Mouse (Mus musculus) splenic B cell, adult 2 months (primary cell): ENCODE measurements around the gene Dnajb2.

Experiments used
- DNase-seq: peaks from one replicate; pipeline ENCODE4 v3.0.0-alpha.2; 2011; ENCODE audit warnings: low read depth, low spot score
- H3K27me3 ChIP-seq: 2 replicates; pipeline ENCODE4 v1.6.1; 2012; ENCODE audit warnings: mild to moderate bottlenecking, low read length, moderate library complexity, mixed read lengths; ENCODE audit not compliant: control insufficient read depth, poor library complexity, insufficient read depth, severe bottlenecking
- H3K36me3 ChIP-seq: 2 replicates; pipeline ENCODE4 v1.6.1; 2012; ENCODE audit warnings: mild to moderate bottlenecking, low read length, moderate library complexity, mixed read lengths; ENCODE audit not compliant: control insufficient read depth, poor library complexity, insufficient read depth, severe bottlenecking

Gene Dnajb2

DNA sequence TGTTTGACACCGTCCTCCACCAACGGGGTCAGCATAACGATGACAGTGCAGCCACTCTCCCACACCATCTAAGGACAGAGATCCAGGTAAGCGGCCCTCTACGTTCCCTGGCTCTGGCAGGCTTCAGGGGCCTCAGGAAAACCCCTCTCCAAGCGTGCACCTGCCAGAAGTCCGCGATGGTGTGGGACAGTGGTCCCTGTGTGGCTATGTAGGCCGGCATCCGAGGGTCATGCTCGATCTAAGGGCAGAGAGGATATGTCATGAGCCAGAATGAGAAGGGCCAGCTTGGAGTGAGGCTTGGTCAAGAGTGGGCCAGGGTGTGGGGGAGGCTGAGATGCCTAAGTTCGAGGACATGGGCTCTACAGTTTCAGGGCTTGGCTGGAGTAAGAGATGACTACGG lies 16.1 kb downstream of the Dnajb2 start:
- DNase-seq: no peak
- Histone ChIP-seq H3K27me3 (no peaks in the 10 kb centered on the region), H3K36me3 (no peaks in the 10 kb centered on the region)

DNA sequence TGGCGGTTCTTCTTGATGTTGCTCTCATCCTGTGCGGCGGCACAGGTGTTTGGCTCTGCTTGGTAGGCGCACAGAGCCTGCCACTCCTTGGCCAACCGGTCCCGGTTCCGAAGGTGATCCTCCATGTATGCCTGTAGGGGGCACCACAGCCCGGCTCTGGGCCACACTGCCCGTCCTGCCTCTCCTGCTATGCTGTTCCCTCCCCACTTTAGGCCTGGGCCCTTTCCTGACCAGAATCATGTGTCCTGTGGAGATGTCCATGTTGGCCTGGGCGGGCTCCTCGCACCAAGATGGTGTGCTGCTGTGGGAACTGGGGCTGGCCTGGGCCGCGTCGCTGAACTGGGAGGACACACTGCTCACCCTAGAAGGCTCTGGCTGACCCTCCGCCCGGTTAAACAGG lies 16.8 kb downstream of the Dnajb2 start:
- Histone ChIP-seq H3K36me3 (no peaks in the 10 kb centered on the region), H3K27me3 (no peaks in the 10 kb centered on the region)
- no peak for DNase-seq

DNA sequence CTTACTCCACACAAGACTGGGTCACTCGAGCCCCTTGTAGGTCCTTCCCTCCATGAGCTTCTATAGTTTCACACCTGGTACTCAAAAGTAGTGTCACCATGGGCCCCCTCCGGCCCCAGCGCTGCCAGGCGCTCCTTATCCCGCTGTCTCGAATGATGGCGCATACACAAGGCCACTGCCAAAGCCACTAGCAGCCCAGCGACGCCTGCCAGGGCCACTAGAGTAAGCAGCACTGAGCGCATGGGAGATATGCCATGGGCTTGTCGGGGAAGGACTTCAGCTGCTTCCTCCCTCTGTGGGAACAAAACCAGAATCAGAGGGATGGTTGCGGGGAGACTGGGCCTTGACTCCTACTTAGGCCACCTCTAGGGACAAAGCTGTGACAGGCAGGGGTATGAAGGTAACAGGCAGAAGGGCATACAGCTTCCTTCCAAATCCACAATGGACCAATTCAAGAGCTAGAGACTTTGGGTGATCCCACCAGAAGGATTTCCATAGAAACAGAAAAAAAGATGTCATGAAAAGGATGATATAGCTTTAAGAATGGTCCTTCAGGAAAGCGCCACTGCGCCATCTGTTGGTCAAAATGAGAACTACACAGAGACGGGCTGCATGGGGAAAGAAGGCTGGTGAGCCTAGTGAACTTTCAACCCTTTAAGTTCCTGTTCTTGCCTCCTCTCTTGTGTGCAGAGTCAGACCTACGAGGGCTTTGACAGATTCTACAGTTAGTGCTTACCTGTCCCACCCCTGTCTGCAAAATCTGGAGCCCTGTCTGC lies 17.8 kb downstream of the Dnajb2 start:
- peak; percentile 90 for DNase-seq
- no peaks in the 10 kb centered on the region for H3K36me3 ChIP-seq

DNA sequence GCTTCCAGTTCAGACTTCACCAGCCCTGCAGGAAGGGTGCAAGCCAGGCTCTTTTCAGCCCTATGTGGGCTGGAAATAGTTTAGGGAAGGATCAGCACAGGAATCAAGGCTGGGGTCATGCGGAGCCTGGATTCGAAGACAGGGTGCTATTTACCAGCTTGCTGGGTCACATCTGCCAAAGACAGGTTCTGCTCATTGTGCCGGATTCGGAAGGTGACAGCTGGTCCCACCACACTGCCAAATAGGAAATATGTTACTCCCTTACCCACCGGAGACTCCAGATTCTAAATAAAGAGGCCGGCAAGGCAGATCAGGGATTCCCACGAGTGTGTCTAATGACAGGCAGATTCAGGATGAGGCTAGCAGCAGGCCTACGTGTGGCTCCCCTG lies 18.4 kb downstream of the Dnajb2 start:
- Histone ChIP-seq H3K36me3 (no peaks in the 10 kb centered on the region), H3K27me3 (no peaks in the 10 kb centered on the region)
- DNase-seq: no peak

More for the DNA sequence above, 17.8 kb downstream of the Dnajb2 start:
- H3K27me3 ChIP-seq: no peaks in the 10 kb centered on the region

DNA sequence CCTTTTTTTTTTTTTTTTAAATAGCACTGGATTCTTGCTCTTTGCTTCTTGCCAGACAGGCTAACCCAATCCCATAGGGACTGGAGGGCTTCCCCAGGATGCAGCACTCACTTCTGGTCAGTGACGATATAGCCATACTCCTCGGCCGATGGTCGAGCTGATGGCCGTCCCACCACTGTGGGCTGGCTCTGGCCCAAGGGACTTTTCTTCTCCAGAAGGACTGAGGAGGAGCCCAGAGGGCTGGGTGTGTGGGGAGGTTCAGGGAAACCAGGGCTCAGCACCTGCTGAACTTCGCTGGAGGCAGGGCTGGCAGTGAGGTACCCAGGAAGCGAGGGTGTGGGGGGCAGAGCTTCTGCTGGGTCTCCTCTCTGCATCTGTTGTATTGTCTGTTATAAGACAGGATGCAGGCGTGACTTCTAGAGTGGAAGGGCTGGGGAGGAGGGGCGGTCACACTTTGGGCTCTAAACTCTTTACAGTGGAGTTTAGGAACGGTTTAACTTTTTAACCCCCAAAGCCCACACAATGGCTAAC lies 19.4 kb downstream of the Dnajb2 start:
- no peaks in the 10 kb centered on the region for H3K36me3 ChIP-seq
- no peak for DNase-seq
- H3K27me3 ChIP-seq: no peaks in the 10 kb centered on the region

DNA sequence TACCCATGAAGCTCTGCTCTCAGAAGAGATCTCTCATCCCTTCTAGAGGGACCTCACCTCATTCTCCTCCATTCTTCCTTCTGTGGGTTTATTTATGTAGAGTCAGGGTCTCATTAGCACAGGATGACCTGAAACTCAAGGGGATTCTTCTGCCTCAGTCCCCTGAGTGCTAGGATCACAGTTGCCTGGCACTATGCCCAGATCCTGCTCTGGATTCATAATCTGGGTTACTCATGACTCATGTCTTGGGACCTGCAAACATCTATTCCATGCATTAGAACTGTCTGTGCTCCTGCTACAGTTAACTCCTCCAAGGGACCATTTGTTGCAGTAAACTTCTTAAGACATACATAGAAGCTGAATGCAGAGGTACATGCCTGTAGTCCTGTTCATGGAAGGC lies 25.1 kb downstream of the Dnajb2 start:
- Histone ChIP-seq H3K27me3 (no peaks in the 10 kb centered on the region; the same call in 1 of the 2 replicates), H3K36me3 (no peaks in the 10 kb centered on the region)
- no peak for DNase-seq

DNA sequence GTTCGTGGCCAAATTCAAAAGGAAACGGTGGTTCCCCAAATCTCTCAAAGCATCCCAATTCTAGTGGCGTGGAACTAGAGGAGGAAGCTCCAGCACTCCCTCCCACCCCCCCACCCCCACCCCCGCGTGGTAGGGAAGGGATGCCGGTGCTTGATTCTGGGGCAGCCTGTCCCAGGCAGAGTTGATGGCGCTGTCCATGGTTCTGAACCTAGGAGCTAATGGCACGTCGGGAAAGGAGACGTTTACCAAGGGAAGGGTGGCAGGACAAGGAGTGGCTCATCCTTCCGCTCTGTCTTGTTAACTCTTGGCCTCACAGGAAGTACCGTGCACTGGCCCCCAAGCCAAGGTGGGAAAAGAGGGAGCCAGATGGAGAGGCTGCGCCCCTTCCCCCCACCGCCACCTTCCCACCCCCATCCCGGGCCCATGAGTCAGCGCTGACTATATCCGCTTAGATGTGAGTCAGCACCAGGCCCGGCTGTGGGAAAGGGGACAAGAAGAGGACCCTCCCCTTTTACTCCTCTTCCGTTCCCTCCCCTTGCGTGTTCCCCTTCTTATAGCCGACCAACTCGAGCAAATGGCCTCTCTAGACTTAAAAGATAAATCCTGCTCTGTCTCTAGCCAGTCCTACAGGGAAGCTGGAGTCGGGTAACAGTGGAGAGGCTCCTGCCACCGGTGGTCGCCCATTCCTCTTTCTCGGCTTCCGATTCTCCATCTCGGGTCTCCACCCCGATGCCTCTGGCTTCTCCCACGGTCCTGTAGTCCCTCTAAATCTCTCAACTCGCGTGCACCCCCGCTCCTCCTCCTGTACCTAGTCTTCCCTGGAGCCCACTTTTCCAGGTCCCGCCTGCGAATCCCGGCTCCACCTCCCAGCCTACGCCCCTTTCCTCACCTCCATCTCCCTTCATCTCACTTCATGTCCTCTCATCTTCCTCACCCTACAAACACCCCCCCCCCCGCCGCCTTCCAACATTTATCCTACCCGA lies 27.1 kb downstream of the Dnajb2 start:
- peak; percentile 60 for DNase-seq
- Histone ChIP-seq H3K36me3 (no peaks in the 10 kb centered on the region), H3K27me3 (no peaks in the 10 kb centered on the region; the same call in 1 of the 2 replicates)

DNA sequence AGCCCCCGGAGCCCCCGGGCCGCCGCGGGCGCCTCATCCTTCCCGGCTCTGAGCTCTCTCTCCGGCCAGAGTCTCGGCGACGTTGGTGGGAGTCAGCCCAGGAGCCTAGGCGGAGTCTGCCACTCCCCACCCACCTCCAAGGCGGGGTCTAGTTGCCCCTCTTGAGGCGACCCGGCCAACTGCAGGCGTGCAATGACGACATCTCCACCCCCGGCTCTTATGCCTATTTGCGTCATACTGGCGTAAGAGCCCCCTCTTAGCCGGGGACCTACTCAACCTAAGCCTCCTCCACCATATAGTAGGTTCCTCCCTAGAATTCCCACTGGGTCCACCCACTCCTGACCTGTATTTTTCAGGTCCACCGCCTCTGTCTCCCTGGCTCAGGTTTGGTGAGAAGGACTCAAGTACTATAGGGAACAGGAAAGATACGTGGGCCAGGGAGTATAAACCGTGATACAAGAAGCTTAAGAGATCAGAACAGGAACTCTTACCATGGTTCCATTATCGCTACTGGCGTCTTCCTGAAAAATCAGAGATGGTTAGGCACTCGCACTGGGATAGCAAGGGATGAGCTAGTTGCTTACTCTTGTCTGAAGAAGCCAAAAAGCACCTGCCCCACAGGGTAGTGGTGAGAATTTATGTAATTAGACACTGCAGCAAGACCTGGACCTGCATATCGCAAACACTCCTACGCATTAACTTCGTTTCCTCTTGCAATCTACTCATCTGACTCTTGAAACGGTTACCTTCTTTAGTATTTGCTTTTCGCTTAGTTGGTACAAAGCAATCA lies 28.1 kb downstream of the Dnajb2 start, which contains the start of gene Ptprn:
Gene Ptprn (minus strand): TSS at position 412 of the 790 bp plus-strand sequence.
- Histone ChIP-seq H3K27me3 (no peaks in the 10 kb centered on the region; the same call in 1 of the 2 replicates), H3K36me3 (no peaks in the 10 kb centered on the region)
- no peak for DNase-seq

DNA sequence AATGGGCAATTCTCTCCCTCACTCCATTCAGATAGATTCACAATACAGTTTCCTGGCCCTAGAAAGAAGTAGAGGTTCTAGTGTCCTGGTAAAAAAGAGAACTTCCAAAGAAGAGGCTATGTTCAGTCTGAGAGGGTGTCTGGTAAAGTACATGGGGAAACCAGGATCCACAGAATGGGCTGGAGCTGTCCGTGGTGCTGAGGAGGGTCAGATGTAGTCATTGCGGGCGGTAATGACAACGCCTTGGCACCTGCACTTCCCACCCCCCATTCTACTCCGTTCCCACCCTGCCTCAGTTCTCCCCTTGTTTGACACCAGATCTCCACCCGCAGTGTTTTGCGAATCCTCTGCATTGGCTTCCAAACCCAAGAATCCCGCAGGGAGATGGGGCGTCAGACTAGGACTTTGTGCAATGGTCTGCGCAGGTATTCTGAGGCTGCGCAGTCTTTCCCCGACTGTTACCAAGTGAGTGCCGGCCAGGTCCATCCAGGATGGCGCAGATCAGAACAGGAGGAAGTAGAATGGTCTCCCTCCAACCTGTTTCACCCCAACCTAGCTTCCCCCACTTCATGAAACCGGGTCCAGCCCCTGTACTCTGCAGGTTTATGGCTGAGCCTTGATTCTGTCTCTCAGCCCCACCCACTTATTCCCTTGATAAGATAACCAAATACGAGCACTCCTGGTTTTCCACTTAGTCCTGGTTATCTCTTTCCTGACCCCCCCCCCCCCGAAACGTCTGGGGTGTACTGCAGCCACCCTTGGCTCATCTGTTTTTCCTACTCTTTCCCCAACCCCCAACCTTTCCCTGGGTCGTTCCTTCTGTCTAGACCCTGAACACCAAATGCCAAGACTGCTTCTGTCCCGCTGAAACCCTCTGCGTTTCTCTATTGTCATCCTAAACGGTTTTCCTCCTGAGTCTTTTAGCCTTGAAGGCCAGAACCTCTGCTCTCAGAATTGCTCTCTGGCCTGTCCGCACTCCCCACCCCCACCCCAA lies 41.3 kb downstream of the Dnajb2 start:
- peak; percentile 33 for DNase-seq
- no peaks in the 10 kb centered on the region for H3K36me3 ChIP-seq
- no peaks in the 10 kb centered on the region for H3K27me3 ChIP-seq

DNA sequence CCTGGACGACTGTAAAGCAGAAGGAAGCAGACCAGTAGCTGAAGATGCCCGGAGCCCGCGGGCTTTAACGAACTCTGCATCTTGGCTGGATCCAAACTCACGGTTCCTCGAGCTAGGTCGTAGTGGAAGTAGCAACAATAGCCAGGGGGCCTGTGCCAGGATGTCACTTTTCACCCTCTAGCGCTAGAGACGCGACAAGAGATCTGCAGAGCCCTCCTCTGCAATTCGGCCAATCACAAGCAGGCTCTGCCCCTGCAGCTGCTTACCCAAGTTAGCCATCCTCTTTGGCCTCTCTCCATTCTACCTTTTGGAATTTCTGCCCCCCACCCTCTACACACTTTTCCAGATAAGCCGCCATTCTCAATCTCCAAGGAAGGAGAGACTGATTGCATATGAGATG lies 42.0 kb downstream of the Dnajb2 start, which contains the start of gene Resp18:
Gene Resp18 (minus strand): TSS at position 188 of the 400 bp plus-strand sequence.
- no peak for DNase-seq
- Histone ChIP-seq H3K36me3 (no peaks in the 10 kb centered on the region), H3K27me3 (no peaks in the 10 kb centered on the region)

DNA sequence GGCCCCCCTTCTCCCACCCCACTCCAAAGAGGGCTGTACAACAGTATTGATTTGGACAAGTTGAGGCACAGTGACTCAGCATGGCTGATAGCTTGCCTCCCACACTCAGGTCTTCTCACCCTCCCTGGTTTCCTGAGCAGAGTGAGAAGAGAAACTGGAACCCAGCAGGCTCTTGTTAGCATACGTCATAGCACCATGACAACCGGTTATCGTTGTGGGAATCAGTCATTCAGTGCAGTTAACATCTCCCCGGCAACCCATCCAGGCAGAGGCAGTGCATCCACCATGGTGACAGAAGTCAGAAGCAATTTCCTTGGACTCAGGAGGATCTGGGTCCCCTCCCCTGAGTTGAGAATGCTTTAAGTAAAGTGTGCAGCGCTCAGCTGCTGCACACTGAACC lies 46.8 kb downstream of the Dnajb2 start:
- Histone ChIP-seq H3K36me3 (no peaks in the 10 kb centered on the region), H3K27me3 (no peaks in the 10 kb centered on the region)
- DNase-seq: no peak

DNA sequence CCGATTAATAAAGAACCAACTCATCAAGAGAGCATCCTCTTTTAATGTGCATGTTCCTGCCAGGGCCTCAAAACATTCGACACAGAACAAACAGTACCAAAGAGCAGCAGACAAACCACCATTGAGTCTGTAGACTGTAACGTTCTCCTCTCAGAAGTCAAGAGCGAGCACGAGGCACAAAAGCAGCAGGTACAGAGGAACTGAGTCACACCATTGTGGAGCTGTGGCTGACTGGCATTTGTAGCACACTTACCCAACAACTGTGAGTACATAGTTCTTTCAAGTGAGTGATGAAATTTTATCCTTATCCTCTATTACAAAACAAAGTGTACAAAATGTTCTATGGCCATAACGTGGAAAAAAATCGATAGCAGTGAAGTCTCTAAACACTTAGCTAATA lies 48.7 kb downstream of the Dnajb2 start:
- no peak for DNase-seq
- Histone ChIP-seq H3K36me3 (no peaks in the 10 kb centered on the region), H3K27me3 (no peaks in the 10 kb centered on the region)

DNA sequence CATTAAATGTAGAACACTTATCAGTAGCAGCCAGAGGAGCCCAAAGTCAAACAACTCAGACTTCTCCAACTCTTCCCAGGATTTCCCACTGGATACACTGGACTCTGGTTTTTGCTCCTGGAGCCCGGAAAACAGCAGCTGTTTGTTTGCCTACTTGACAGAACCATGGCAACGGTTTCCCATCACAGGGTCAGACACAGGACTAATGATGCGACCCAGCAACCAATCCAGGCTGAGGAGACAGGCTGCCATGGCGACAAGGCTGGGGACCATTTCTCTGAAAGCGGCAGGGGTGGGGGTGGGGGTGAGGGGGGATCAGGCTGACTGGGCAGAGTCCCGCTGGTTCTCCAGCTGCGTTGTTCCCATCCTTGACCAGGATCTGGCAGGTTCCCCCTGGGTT lies 53.2 kb downstream of the Dnajb2 start:
- no peak for DNase-seq
- no peaks in the 10 kb centered on the region for H3K27me3 ChIP-seq
- H3K36me3 ChIP-seq: no peaks in the 10 kb centered on the region
